Mouse (Mus musculus) skeletal muscle tissue, adult 2 months (tissue): Measurements from ENCODE around the gene Klhl4.

Source experiments
- DNase-seq: peaks from one replicate; pipeline ENCODE4 v3.0.0-alpha.2; 2012; ENCODE audit warnings: low read depth, low spot score

Gene Klhl4

GRCm38 (mm10) chrX:114473782-114474731 lies at the start of gene Klhl4:
Klhl4 (plus strand) TSS chrX:114474333.
- no peak for DNase-seq

- DNase-seq: no peak
Observed at GRCm38 (mm10) chrX:114484153-114484552, 10.0 kb downstream of the Klhl4 start.

GRCm38 (mm10) chrX:114486691-114487090 lies 12.6 kb downstream of the Klhl4 start:
- no peak for DNase-seq

- DNase-seq: no peak
Observed at GRCm38 (mm10) chrX:114558141-114558540, 84.0 kb downstream of the Klhl4 start.

- no peak for DNase-seq
Observed at GRCm38 (mm10) chrX:114582311-114582710, 108.2 kb downstream of the Klhl4 start.
